Mouse (Mus musculus) right cerebral cortex, postnatal 36 days (tissue): ENCODE results near the gene Il23a.
"Not testable (repeated sequence)": the region's sequence is repeated elsewhere in the genome, so short reads cannot be mapped to it uniquely, and the experiment has no call there.

Experiments used
- DNase-seq, 2 experiments: peaks; one replicate each; pipeline ENCODE4 v3.0.0; 2022; ENCODE audit warnings: low spot score in 2 of 2, mixed read lengths in 1 of 2

Gene Il23a

DNA sequence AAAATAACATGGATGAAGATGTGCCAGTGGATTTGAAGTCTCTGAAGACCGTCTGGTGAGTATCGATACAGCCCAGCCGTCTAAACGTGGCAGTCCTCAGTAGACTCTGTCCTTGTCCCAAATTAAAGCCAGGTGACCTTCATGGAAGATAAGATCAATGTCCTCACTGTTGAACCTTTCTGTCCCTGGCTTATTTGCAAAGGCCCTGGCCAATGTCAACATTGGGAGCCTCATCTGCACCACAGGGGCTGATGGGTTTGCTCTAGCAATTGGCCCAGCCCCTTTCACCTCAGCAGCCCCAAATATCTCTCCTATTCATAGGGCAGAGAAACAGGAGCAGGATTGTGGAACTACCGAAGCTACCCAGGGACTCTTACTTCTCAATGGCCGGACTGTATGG lies 30.2 kb downstream of the Il23a start, which contains the start of gene Apof:
Apof (plus strand) TSS at position 301 of the 400 bp plus-strand sequence.
- no peak for DNase-seq

DNA sequence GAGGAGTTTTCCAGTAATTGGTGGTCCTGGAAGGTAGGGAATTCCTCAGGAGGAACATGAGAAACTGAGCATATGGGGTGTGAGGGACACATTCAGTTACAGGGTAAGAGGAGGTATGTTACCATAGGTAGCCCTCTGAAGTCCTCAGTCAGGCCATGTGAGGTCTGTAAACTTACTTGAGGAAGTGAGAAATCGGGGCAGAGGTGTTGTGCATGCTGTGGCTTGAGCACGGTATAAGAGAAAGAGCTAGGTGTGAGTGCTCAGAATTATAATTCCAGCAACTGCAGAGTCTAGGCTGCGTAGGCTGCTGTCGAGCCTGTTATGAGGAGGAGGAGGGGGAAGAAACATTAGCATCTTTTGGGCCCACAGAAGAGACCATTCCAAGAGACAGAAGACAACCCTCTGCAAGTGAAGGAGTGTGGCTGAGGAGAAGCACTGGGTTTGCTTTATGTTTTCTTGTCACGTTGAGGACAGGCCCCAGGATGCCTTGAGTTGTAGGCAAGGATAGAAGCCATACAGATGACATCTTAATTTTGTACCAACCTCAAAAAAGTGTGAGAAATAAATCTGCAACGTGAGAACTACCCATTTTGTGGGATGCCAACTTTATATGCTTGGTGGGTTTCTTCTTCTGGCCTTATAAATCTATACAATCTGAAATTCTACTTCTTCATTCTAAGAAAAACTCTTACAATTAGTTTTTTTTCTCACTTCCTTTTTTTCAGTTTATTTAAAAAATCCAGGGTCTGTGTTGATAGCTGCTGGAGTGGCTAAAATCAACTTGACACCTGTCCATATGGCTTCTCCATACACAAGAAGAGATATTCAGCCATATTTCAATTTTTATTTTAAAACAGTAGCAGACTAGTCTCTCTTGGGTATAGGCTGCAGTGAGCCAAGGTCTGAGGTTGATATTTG lies 34.9 kb downstream of the Il23a start:
- peak in 1 of 2 experiments; percentile 19 for DNase-seq

DNA sequence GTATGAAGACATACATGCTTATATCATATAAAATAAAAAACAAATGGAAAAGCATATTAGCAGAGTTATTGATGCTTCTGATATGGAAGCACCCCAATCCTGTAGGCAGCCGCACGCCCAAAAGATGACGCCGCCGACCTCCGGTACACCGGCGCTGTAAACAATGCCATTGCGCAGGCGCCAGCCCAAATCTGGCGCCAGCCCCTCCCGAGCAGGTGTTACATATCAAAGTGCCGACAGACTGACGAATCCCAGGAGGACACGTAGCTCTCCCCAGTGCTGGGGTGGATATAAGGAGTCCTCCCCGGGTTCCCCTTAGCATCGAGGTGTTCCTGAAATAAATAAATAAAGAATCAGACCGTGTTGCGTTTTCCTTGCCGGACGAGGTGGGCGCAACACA lies 36.3 kb downstream of the Il23a start:
- DNase-seq, result no peak

DNA sequence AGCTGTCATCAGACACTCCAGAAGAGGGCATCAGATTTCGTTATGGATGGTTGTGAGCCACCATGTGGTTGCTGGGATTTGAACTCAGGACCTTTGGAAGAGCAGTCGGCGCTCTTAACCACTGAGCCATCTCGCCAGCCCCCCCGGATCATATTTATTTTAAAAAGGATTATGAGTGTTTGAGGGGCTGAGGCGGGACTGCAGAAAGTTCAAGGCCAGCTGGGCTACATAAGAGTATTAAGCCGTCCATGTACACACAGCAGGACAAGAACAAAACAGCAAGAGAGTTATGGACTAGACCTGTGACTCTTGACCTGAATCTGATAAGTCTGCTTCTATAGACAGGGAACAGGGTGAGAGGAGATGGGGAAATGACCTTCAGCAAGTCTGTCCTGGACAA lies 38.2 kb downstream of the Il23a start:
- not testable (repeated sequence) for DNase-seq

DNA sequence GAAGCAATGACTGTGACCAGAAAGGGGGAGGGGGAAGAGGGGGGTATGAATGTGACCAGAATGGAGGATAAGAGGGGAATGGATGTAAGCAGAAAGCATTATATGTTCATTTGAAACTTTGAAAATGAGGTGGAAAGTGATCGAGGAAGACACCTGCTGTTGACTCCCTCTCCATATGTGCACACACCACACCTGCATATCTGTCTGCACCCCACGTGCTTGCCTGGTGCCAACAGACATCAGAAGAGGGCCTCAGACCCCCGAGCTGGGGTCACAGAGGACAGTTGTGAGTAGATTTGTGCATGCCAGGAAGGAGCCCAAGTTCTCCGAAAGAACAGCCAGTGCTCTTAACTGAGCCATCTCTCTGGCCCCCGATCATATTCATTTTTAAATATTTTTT lies 38.6 kb downstream of the Il23a start:
- DNase-seq, result no peak

DNA sequence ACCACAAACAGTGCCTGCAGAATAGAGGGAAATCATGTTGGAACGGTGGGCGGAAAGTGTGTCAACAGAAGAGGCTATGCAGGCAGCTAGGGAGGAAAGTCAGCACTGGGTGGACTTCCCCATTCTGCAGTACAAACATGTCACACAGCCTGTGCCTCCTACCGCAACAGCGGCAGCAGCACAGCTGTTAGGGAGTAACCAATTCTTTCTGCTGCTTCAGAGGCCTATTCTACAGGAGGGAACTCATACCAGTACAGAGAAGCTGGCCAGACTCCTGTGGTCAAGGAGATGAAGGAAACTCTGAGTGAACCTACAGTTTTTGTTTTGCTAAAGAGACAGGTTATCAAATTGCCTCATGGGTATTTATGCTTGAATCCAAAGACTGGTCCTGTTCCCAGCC lies 39.6 kb downstream of the Il23a start:
- no peak for DNase-seq

DNA sequence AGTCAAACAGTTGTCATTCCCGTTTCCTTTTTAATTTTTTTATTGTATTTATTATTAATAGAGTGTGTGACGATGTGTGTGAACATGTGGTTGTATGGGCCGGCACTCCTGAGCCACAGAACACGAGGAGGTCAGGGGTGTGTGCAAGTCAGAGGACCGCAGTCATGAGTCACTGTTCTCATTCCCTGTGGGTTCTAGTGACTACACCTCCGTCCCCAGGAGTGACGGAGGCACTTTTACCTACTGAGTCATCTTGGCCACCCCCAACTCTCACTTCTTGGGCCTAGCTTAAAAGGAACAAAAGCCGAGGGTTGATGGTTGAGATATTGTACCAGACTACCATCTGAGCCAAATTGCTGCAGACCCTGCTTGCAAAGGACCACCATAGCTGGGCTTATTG lies 42.2 kb downstream of the Il23a start:
- DNase-seq, result no peak

DNA sequence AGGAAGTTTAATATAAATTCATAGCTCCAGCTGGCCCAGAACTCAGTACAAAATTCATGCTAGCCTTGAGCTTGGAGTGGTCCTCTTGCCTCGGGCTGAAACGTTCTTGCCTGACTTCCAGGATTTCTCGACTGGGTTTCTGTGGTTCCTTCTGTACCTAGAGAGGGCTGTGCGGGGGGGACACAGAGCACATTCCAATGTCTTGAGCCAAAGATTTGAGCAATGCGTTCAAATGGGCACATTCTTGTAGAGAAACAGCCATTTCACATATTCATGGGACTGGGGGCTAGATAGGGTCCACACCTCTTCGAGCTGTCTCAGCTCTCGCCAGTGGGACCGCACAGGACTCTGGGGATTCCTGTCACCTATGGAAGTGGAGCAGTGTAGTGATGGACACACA lies 42.6 kb downstream of the Il23a start:
- no peak for DNase-seq

DNA sequence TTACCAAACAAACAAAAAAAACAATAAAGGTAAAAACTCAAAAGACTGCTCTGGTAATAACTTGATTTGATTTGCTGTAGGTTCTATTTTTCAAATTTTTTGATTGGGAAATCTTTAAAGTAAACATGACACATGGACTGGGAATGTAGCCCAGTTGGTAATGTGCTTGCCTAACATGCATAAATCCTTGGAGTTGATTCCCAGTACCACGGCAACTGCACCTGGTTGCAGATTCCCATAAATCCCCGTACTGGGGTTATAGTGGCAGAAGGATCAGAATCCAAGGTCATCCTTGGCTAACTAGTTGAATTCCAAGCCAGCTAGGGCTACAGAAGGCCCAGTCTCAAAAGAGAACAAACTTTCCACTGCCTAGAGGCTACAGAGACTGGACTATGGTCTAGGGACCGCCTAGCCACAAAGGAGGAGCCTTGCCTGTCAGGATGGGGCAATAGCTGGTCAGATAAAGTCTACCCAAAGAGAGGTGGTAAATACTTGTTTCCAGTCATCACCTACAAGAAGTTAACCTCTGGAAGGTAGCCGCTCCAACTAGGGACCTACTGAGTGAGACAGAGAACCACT lies 44.8 kb downstream of the Il23a start, which contains the start of gene Apon:
Apon (plus strand) TSS at position 420 of the 579 bp plus-strand sequence.
- DNase-seq, result no peak

DNA sequence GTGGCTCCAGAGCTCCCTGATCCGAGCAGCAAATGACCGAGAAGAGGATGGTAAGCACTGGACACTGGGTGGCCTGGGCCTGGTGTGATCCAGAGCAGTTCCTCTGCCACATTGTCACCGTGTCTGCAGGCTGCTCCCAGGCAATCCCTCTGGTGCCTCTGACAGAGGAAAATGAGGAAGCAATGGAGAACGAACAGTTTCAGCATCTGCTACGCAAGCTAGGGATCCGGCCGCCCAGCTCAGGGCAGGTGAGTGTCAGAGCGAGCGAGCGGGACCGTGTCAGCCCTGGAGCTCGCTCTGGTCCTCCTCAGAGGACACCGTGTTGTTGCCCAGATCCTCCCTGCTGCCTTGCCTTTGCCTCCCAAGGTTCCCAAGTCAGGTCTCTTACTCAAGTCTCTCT lies 48.0 kb downstream of the Il23a start:
- no peak for DNase-seq

DNA sequence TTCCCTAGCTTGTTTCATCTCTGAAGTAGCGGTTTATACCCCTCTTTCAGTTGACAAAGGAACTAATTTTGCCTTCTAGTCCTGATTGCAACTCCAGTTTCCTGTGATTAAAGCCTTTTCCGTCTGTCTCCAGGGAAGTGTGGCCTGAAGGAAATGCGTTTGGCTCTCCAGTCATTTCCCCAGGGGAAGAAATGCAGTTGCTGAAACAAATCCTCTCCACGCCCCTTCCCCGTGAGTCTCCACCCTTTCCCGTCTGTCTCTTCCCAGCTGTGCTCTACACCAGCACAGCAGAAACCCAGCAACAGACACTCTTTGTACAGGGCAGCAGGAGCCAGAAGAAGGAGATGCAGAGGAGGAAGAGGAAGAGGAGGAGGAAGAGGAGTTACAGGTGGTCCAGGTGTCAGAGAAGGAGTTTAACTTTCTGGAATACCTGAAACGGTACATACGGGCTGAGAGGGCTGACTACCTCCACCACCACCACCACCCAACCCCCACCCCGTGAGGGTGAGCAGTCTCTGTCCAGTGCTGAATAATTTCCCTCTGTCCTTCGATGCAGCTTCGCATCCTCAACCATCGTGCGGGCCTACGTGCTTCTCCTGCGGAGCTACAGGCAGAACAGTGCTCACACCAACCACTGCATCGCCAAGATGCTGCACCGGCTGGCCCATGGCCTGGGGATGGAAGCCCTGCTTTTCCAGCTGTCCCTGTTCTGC lies 51.4 kb downstream of the Il23a start:
- no peak for DNase-seq
